Mouse (Mus musculus): Measurements from ENCODE around the gene 5530400C23Rik. TPM values are rescaled to one million over a fixed set of nuclear protein-coding genes. Genes with fewer than 3 reads are reported as not detected.

5530400C23Rik gene
- total RNA-seq (2023): not detected

GRCm38 (mm10) chr6:133291916-133292315 is at the start of gene 5530400C23Rik:
5530400C23Rik (plus strand) TSS chr6:133292216.

Other genes with a start within 250 kb of the 5530400C23Rik start
- not detected for gene Tas2r140, start 236.4 kb upstream of the 5530400C23Rik start, total RNA-seq (2023)
- gene Smim10l1, start 187.3 kb upstream of the 5530400C23Rik start, total RNA-seq (2023): 19.2 TPM